Mouse (Mus musculus) leukemia stem cell, adult 10-12 weeks (primary cell): ENCODE measurements around the gene Zmpste24. TPM values are rescaled to one million over a fixed set of nuclear protein-coding genes. Genes with fewer than 3 reads are reported as not detected.

Source experiments
- polyA plus RNA-seq: library from polyadenylated mRNA; stranded (reverse); fragments of >175 nt; gene quantifications from 2 replicates; pipeline ENCODE4 v1.2.3, GENCODE M21; 2012; ENCODE audit warnings: low replicate concordance

Zmpste24 gene
- polyA plus RNA-seq = 1.4 and 3.3 TPM in 2 replicates

GRCm38 (mm10) chr4:121097650-121098378 lies at the start of gene Zmpste24:
TSS of gene Zmpste24 (minus strand) at chr4:121098241.

GRCm38 (mm10) chr4:121109126-121109525 lies 11.1 kb upstream of the Zmpste24 start, which contains the start of gene Tmco2:
TSS of gene Tmco2 (minus strand) at chr4:121109226.

GRCm38 (mm10) chr4:121039331-121040115 lies 58.5 kb downstream of the Zmpste24 start, which contains the start of gene Col9a2:
TSS of gene Col9a2 (plus strand) at chr4:121039385.

GRCm38 (mm10) chr4:121016928-121017657 lies 80.9 kb downstream of the Zmpste24 start, which contains the start of gene Smap2:
TSS of gene Smap2 (minus strand) at chr4:121017247.

Other genes with a start within 250 kb of the Zmpste24 start
- 3.0 and 5.9 TPM in 2 replicates for gene Rims3, start 243.4 kb downstream of the Zmpste24 start, polyA plus RNA-seq
- 2.7 and 4.3 TPM in 2 replicates for gene Exo5, start 173.2 kb downstream of the Zmpste24 start, polyA plus RNA-seq
- 0.89 and 2.9 TPM in 2 replicates for gene Zfp69, start 146.5 kb downstream of the Zmpste24 start, polyA plus RNA-seq
- gene Smap2, start 81.0 kb downstream of the Zmpste24 start, polyA plus RNA-seq = 37.9 and 49.8 TPM in 2 replicates
- 0.25 TPM in 1 of 2 replicates, not detected in the other for gene Col9a2, start 58.9 kb downstream of the Zmpste24 start, polyA plus RNA-seq
- gene Tmco2, start 11.0 kb upstream of the Zmpste24 start, polyA plus RNA-seq = 0.27 TPM in 1 of 2 replicates, not detected in the other
- 1.8 and 3.2 TPM in 2 replicates for gene Rlf, start 116.8 kb upstream of the Zmpste24 start, polyA plus RNA-seq
- not detected in 2 replicates for gene Gm12888, start 226.7 kb upstream of the Zmpste24 start, polyA plus RNA-seq